Mouse (Mus musculus): ENCODE results near the gene Lsm2.

- TF ChIP-seq POLR2A (IDR thresholded peaks at IDR 0.05; ENCODE audit: borderline replicate concordance, extremely low read depth, low read depth, low read length) (no peak), CTCF (IDR thresholded peaks at IDR 0.05; ENCODE audit: insufficient read depth, low read length) (no peak)
These were observed 16.0 kb upstream of the Lsm2 start for GRCm38 (mm10) chr17:34965627-34966026.

Data from lung, adult 2 months (tissue).